Mouse (Mus musculus) cerebellum, adult 2 months (tissue): ENCODE measurements around the gene Zbtb16.

Experiments used
- CTCF ChIP-seq: fragments of 200-500 bp; IDR thresholded peaks from 2 replicates; pipeline ENCODE4 v1.5.1; 2011; ENCODE audit warnings: low read depth, mild to moderate bottlenecking, control low read depth, low read length, moderate library complexity, borderline replicate concordance; ENCODE audit not compliant: insufficient read depth
- POLR2A ChIP-seq: fragments of 200-500 bp; IDR thresholded peaks from 2 replicates; pipeline ENCODE4 v1.6.1; 2011; ENCODE audit warnings: low read length, control low read depth, borderline replicate concordance; ENCODE audit not compliant: insufficient read depth

- TF ChIP-seq CTCF (no peak), POLR2A (no peak)
These were observed 124.2 kb downstream of the Zbtb16 start for GRCm38 (mm10) chr9:48711826-48712225.
